Mouse (Mus musculus) activated CD4-positive, CD25-positive, alpha-beta regulatory T cell (primary cell): ENCODE measurements around the gene Iqcf3. TPM values are rescaled to one million over a fixed set of nuclear protein-coding genes. Genes with fewer than 3 reads are reported as not detected.

ENCODE experiments used
- polyA plus RNA-seq, 2 experiments: library from polyadenylated mRNA; unstranded; fragments of 100-300 nt; shearing (Covaris generic); gene quantifications; one replicate each; pipeline ENCODE4 v1.2.1; 2017

Gene Iqcf3
- under 1 TPM in 1 of 2 experiments, not detected in 1; 0.82 TPM for polyA plus RNA-seq

GRCm38 (mm10) chr9:106561531-106561930 is at the start of gene Iqcf3:
TSS of gene Iqcf3 (minus strand) at chr9:106561631.

GRCm38 (mm10) chr9:106570896-106571295 is 9.5 kb upstream of the Iqcf3 start, which contains the start of gene Iqcf4:
TSS of gene Iqcf4 (minus strand) at chr9:106570996.

GRCm38 (mm10) chr9:106514273-106514672 is 47.2 kb downstream of the Iqcf3 start, which contains the start of gene Iqcf5:
TSS of gene Iqcf5 (plus strand) at chr9:106514573.

GRCm38 (mm10) chr9:106499667-106500066 is 61.8 kb downstream of the Iqcf3 start, which contains the start of gene Iqcf1:
TSS of gene Iqcf1 (plus strand) at chr9:106499967.

GRCm38 (mm10) chr9:106476924-106477484 is 84.4 kb downstream of the Iqcf3 start, which contains the start of gene Parp3:
TSS of gene Parp3 (minus strand) at chr9:106476949.

GRCm38 (mm10) chr9:106475663-106476001 is 85.8 kb downstream of the Iqcf3 start, which contains the start of gene Rrp9:
TSS of gene Rrp9 (plus strand) at chr9:106475963.

GRCm38 (mm10) chr9:106465571-106466200 is 95.7 kb downstream of the Iqcf3 start, which contains the start of gene Gpr62:
TSS of gene Gpr62 (minus strand) at chr9:106465938.

GRCm38 (mm10) chr9:106453271-106454070 is 108.0 kb downstream of the Iqcf3 start, which contains the start of gene Pcbp4:
TSS of gene Pcbp4 (plus strand) at chr9:106453291.

Other genes with a start within 250 kb of the Iqcf3 start
- 10 to 100 TPM; 48.0 to 62.3 TPM for gene Dusp7, start 193.0 kb downstream of the Iqcf3 start, polyA plus RNA-seq
- gene Rpl29, start 132.2 kb downstream of the Iqcf3 start, polyA plus RNA-seq: 100 to 1,000 TPM; 570 to 948 TPM
- 10 to 100 TPM; 10.1 to 16.3 TPM for gene Acy1, start 123.3 kb downstream of the Iqcf3 start, polyA plus RNA-seq
- gene Abhd14b, start 114.2 kb downstream of the Iqcf3 start, polyA plus RNA-seq: 1 to 10 TPM; 4.6 to 5.4 TPM
- gene Abhd14a, start 114.0 kb downstream of the Iqcf3 start, polyA plus RNA-seq: 10 to 100 TPM in 1 of 2 experiments, 1 to 10 TPM in 1; 7.4 to 14.2 TPM
- gene Pcbp4, start 108.3 kb downstream of the Iqcf3 start, polyA plus RNA-seq: 10 to 100 TPM; 13.7 to 15.9 TPM
- gene Gpr62, start 95.7 kb downstream of the Iqcf3 start, polyA plus RNA-seq: under 1 TPM; 0.11 to 0.39 TPM
- 10 to 100 TPM; 46.5 to 70.2 TPM for gene Rrp9, start 85.7 kb downstream of the Iqcf3 start, polyA plus RNA-seq
- 10 to 100 TPM; 51.2 to 60.8 TPM for gene Parp3, start 84.7 kb downstream of the Iqcf3 start, polyA plus RNA-seq
- under 1 TPM in 1 of 2 experiments, not detected in 1; 0.34 TPM for gene Iqcf1, start 61.7 kb downstream of the Iqcf3 start, polyA plus RNA-seq
- not detected for gene Iqcf5, start 47.1 kb downstream of the Iqcf3 start, polyA plus RNA-seq
- gene Iqcf4, start 9.4 kb upstream of the Iqcf3 start, polyA plus RNA-seq: not detected
- not detected for gene Iqcf6, start 65.0 kb upstream of the Iqcf3 start, polyA plus RNA-seq
- gene Grm2, start 94.5 kb upstream of the Iqcf3 start, polyA plus RNA-seq: under 1 TPM in 1 of 2 experiments, not detected in 1; 0.09 TPM
- gene Tex264, start 124.3 kb upstream of the Iqcf3 start, polyA plus RNA-seq: 10 to 100 TPM; 61.0 to 64.1 TPM
- gene Rad54l2, start 227.6 kb upstream of the Iqcf3 start, polyA plus RNA-seq: 1 to 10 TPM; 6.4 to 7.5 TPM